Mouse (Mus musculus) 416B (cell line): ENCODE data around the gene Tra2b.
"Not testable (repeated sequence)": the region's sequence is repeated elsewhere in the genome, so short reads cannot be mapped to it uniquely, and the experiment has no call there.

Source experiments
- DNase-seq: peaks from one replicate; pipeline ENCODE4 v3.0.0; 2011; ENCODE audit warnings: low read depth

Tra2b gene

GRCm38 (mm10) chr16:22265849-22266376, at the start of gene Tra2b:
Gene Tra2b (minus strand): TSS chr16:22266005.
- DNase-seq, result peak; percentile 98

GRCm38 (mm10) chr16:22310649-22311048, 44.8 kb upstream of the Tra2b start:
- DNase-seq, result peak; percentile 48

GRCm38 (mm10) chr16:22302606-22303005, 36.8 kb upstream of the Tra2b start:
- DNase-seq, result peak; percentile 73

- DNase-seq, result peak; percentile 29
These were observed 35.6 kb upstream of the Tra2b start for GRCm38 (mm10) chr16:22301378-22301777.

- DNase-seq, result peak; percentile 68
These were observed 31.1 kb upstream of the Tra2b start for GRCm38 (mm10) chr16:22296901-22297300.

- DNase-seq, result not testable (repeated sequence)
These were observed 29.0 kb upstream of the Tra2b start for GRCm38 (mm10) chr16:22294812-22295211.

GRCm38 (mm10) chr16:22293600-22293999, 27.8 kb upstream of the Tra2b start:
- no peak for DNase-seq

GRCm38 (mm10) chr16:22292394-22292793, 26.6 kb upstream of the Tra2b start:
- DNase-seq, result no peak

- no peak for DNase-seq
These were observed 23.8 kb upstream of the Tra2b start for GRCm38 (mm10) chr16:22289643-22290042.

GRCm38 (mm10) chr16:22286996-22287395, 21.2 kb upstream of the Tra2b start:
- no peak for DNase-seq

GRCm38 (mm10) chr16:22276536-22276935, 10.7 kb upstream of the Tra2b start:
- DNase-seq, result no peak

GRCm38 (mm10) chr16:22275142-22275541, 9.3 kb upstream of the Tra2b start:
- no peak for DNase-seq

- no peak for DNase-seq
These were observed 4.7 kb upstream of the Tra2b start for GRCm38 (mm10) chr16:22270491-22270890.

- no peak for DNase-seq
These were observed 579 bp upstream of the Tra2b start for GRCm38 (mm10) chr16:22266384-22266783.

GRCm38 (mm10) chr16:22264962-22265848, 600 bp downstream of the Tra2b start:
- peak; percentile 78 for DNase-seq

- peak; percentile 54 for DNase-seq
These were observed 1.4 kb downstream of the Tra2b start for GRCm38 (mm10) chr16:22264232-22264961.

- DNase-seq, result no peak
These were observed 2.7 kb downstream of the Tra2b start for GRCm38 (mm10) chr16:22263124-22263523.

GRCm38 (mm10) chr16:22261563-22261962, 4.2 kb downstream of the Tra2b start:
- no peak for DNase-seq

GRCm38 (mm10) chr16:22260423-22261143, 5.2 kb downstream of the Tra2b start:
- no peak for DNase-seq

GRCm38 (mm10) chr16:22252255-22252654, 13.6 kb downstream of the Tra2b start:
- DNase-seq, result not testable (repeated sequence)

- no peak for DNase-seq
These were observed 15.5 kb downstream of the Tra2b start for GRCm38 (mm10) chr16:22250307-22250706.

- no peak for DNase-seq
These were observed 16.1 kb downstream of the Tra2b start for GRCm38 (mm10) chr16:22249754-22250153.
